Mouse (Mus musculus) liver, embryonic 16.5 days (tissue): ENCODE results near the gene Dlk2. TPM values are rescaled to one million over a fixed set of nuclear protein-coding genes. Genes with fewer than 3 reads are reported as not detected.

Source experiments
- ATAC-seq: fragments of 200-750 bp; cut with Nextera tagmentation; 2 replicates; pipeline ENCODE4 v1.8.0; 2017; ENCODE audit warnings: low read depth, mild to moderate bottlenecking, moderate number of reproducible peaks, moderate library complexity
- H3K27ac ChIP-seq: fragments of 300-500 bp; sonication (generic); 2 replicates; pipeline ENCODE4 v1.5.1; 2014; ENCODE audit warnings: mild to moderate bottlenecking, low read length
- H3K27me3 ChIP-seq: fragments of 300-500 bp; sonication (generic); 2 replicates; pipeline ENCODE4 v1.6.1; 2014; ENCODE audit warnings: low read depth, low read length, mixed read lengths; ENCODE audit not compliant: control insufficient read depth, insufficient read depth
- H3K36me3 ChIP-seq: fragments of 300-500 bp; sonication (generic); 2 replicates; pipeline ENCODE4 v1.6.1; 2014; ENCODE audit warnings: mild to moderate bottlenecking; ENCODE audit not compliant: control insufficient read depth, insufficient read depth
- H3K4me1 ChIP-seq: fragments of 300-500 bp; sonication (generic); 2 replicates; pipeline ENCODE4 v1.6.1; 2014; ENCODE audit warnings: low read depth, low read length, mixed read lengths; ENCODE audit not compliant: control insufficient read depth
- H3K4me2 ChIP-seq: fragments of 300-500 bp; sonication (generic); 2 replicates; pipeline ENCODE4 v1.6.1; 2014; ENCODE audit warnings: low read depth, low read length, mixed read lengths
- H3K4me3 ChIP-seq: fragments of 300-500 bp; sonication (generic); 2 replicates; pipeline ENCODE4 v1.5.1; 2014; ENCODE audit warnings: low read depth, mild to moderate bottlenecking, low read length
- H3K9ac ChIP-seq: fragments of 300-500 bp; sonication (generic); 2 replicates; pipeline ENCODE4 v1.6.1; 2014; ENCODE audit warnings: low read depth, low read length
- H3K9me3 ChIP-seq: fragments of 300-500 bp; sonication (generic); replicated peaks from 2 replicates; pipeline ENCODE4 v1.6.1; 2016; ENCODE audit warnings: low read length; ENCODE audit not compliant: control insufficient read depth
- WGBS: fragments of 180-500 bp; shearing (Covaris S2); extraction: QIAGEN DNeasy Blood & Tissue Kit; methylation state at CpG from one replicate; pipeline ENCODE4 v1.1.7; 2014; ENCODE audit not compliant: insufficient replicate concordance; 5-methylcytosine and 5-hydroxymethylcytosine counted together
- polyA plus RNA-seq: library from polyadenylated mRNA; unstranded; fragments of >200 nt; fragmentation: Nextera tagmentation; extraction: Ambion mirVana; gene quantifications from 2 replicates; pipeline ENCODE4 v1.2.1, GENCODE M21; 2015

Dlk2 gene
- polyA plus RNA-seq, 1 experiment from 2014 or later, result 0.06 TPM

DNA sequence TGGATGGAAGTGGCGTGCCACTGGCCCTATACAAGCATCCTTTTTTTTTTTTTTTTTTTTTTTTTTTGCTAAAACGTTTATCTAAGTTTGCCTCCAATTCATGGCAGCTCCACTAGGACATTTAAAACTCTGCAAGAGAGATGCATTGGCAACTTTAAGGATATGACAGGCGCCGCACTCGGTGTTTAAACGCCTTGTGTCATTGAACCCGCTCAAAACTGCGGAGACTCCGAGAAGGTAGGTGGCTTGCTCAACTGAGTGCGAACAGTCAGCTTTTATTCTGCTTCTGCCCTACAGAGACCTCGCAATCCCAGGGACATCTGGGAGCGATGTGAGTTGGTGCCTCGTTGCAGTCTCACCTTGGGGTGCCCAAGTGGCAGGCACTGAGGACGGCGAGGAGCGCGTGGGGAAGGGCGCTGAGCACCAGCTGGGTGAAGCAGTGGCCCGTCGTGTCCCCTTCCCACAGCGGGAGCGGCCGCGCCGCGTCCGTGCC lies 30.2 kb downstream of the Dlk2 start:
- H3K36me3 ChIP-seq, result no peaks in the 10 kb centered on the region
- peak overlapping the region; percentile 84 for H3K4me3 ChIP-seq
- peaks cover 14% of the 10 kb centered on the region for H3K4me1 ChIP-seq
- H3K27me3 ChIP-seq, result no peaks in the 10 kb centered on the region
- WGBS, result 5% methylated on average over 27 of the region's 27 CpGs
- H3K4me2 ChIP-seq, result peak overlapping the region; percentile 98
- H3K9me3 ChIP-seq, result no peaks in the 10 kb centered on the region
- H3K9ac ChIP-seq, result peak overlapping the region; percentile 91
- no peak; the same call in 1 of the 2 replicates for ATAC-seq
- peak overlapping the region; percentile 90 for H3K27ac ChIP-seq

DNA sequence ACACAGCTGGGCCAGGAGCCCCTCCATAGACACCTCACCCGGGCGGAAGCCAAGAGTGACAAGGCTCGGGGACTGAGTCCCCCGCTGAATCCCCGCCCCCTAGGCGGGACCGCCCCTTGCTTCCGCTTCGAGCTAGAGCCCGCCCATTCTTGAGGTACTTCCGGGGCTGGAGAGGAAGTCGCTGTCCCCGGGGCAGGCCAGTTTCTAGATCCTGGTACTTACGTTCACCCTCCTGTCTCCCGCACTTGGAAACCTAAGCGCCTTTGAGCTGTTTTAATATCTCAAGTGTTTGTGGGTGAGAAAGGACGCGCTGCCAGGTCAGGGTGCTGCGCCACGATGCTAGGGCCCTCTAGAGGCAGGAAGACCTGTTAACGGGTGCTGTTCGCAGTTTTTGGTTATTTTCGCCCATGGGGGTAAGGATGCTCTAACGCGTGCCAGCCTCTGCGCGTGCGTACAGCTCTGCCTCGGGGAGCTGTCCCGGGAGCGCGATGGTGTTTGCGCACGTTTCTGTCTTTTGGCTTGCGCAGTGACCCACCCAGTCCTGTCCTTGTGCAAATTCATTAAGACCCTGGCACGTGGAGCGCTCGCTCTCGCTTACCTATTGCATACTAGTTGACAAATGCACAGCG lies 30.8 kb downstream of the Dlk2 start, which contains the start of gene Abcc10:
Abcc10 (minus strand) TSS at position 447 of the 629 bp plus-strand sequence.
- peak within 1 kb of the TSS; percentile 91 for H3K9ac ChIP-seq
- peak within 1 kb of the TSS; percentile 98 for H3K4me2 ChIP-seq
- H3K9me3 ChIP-seq, result no peaks in the 10 kb centered on the region
- H3K36me3 ChIP-seq, result no peaks in the 10 kb centered on the region
- H3K4me3 ChIP-seq, result peak within 1 kb of the TSS; percentile 84
- WGBS, result under 1% methylated on average over 40 of the region's 40 CpGs
- peak; percentile 98 for ATAC-seq
- H3K4me1 ChIP-seq, result peaks cover 14% of the 10 kb centered on the region
- H3K27me3 ChIP-seq, result no peaks in the 10 kb centered on the region
- H3K27ac ChIP-seq, result peak within 1 kb of the TSS; percentile 90

DNA sequence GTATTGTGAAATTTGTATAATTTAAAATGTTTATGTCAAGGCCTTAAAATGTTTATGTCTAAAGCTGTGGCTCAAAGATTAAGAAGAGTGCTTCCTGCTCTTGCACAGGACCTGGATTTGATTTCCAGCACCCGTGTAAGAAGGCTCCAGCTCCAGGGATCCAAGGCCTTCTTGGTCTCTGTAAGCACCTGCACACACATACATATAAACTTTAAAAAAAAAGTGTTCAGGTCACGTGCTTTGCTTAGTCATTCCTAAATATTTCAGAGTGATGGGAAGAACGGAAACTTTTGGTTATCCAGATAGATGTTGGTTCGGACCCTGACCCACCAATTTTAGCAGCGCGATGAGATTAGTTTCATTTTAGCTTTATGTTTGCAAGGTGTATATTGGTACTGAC lies 31.5 kb downstream of the Dlk2 start:
- peak overlapping the region; percentile 91 for H3K9ac ChIP-seq
- H3K27ac ChIP-seq, result peak overlapping the region; percentile 50
- WGBS, result 64% methylated on average over 6 of the region's 6 CpGs
- peaks cover 14% of the 10 kb centered on the region for H3K4me1 ChIP-seq
- peak overlapping the region; percentile 84 for H3K4me3 ChIP-seq
- H3K36me3 ChIP-seq, result no peaks in the 10 kb centered on the region
- no peaks in the 10 kb centered on the region for H3K9me3 ChIP-seq
- no peaks in the 10 kb centered on the region for H3K27me3 ChIP-seq
- H3K4me2 ChIP-seq, result peak overlapping the region; percentile 98
- no peak for ATAC-seq

DNA sequence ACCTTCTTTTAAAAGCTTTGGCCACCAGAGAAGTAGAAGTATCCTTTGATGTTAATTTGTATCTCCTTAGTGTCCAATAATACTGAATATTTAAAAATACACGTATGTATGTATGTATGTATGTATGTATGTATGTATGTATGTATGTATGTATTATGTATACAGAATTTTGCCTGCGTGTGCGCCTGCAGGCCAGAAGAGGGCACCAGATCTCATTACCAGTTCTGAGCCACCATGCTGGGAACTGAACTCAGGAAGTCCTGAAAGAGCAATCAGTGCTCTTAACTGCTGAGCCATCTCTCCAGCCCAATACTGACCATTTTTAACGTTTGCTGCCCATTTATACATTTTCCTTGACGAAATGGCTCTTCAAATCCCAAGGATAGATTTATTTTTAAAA lies 39.3 kb downstream of the Dlk2 start:
- Histone ChIP-seq H3K4me1 (peaks cover 4% of the 10 kb centered on the region; the same call in 1 of the 2 replicates), H3K4me2 (no peak overlapping the region), H3K36me3 (no peaks in the 10 kb centered on the region), H3K9ac (no peak overlapping the region), H3K27ac (no peak overlapping the region), H3K4me3 (no peak overlapping the region), H3K27me3 (no peaks in the 10 kb centered on the region), H3K9me3 (no peaks in the 10 kb centered on the region)
- no peak for ATAC-seq
- WGBS, result 18% methylated on average over 5 of the region's 5 CpGs

DNA sequence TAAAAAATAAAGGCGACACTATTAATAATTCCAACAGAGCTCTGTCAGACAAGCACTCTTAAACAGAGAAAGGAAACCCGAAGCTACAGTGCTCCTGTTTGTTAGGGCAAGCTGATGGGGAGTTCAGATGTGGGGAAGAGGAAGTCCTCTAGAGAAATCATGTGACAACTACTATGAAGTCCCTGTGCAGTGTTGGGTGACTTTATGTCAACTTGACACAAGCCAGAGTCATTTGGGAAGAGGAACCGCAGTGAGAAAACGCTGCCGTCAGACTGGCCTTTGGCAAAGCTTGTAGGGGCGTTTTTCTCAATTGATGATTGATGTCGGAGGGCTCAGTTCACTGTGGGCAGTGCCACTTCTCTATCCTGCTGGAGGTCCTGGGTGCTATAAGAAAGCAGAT lies 44.0 kb downstream of the Dlk2 start:
- Histone ChIP-seq H3K9me3 (peaks cover 7% of the 10 kb centered on the region), H3K4me1 (no peaks in the 10 kb centered on the region), H3K27ac (no peak overlapping the region), H3K4me2 (no peak overlapping the region), H3K9ac (no peak overlapping the region), H3K27me3 (no peaks in the 10 kb centered on the region), H3K36me3 (no peaks in the 10 kb centered on the region), H3K4me3 (no peak overlapping the region)
- 26% methylated on average over 7 of the region's 7 CpGs for WGBS
- ATAC-seq, result no peak

DNA sequence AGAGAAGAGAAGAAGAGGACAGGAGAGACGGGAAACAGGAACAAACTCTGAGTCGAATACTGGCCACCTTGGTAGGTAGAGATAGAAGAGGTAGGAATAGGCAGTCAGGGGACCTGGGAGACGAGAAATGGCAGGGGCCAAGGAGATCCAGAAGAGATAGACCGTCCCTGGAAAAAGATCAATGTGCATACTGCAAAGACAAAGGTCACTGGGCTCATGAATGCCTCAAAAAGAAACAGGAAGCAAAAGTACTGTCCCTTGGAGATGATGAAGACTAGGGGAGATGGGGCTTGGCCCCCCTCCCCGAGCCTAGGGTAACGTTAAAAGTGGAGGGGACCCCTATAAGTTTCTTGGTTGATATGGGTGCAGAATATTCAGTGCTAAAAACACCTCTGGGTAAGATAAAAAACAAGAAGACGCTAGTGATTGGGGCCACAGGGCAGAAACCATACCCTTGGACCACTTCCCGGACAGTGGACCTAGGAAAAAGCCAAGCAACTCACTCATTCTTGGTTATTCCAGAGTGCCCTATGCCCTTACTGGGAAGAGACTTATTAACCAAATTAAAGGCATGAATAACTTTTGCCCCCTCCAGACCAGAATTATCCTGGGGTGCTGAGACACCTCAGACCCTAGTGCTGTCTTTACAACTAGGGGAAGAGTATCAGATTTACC lies 53.9 kb downstream of the Dlk2 start:
- ATAC-seq, result no peak
- no peak overlapping the region for H3K27ac ChIP-seq
- H3K9me3 ChIP-seq, result no peaks in the 10 kb centered on the region; the same call in 1 of the 2 replicates
- 60% methylated on average over 8 of the region's 8 CpGs for WGBS
- no peak overlapping the region for H3K4me3 ChIP-seq
- no peaks in the 10 kb centered on the region for H3K27me3 ChIP-seq
- no peak overlapping the region for H3K9ac ChIP-seq
- no peaks in the 10 kb centered on the region for H3K4me1 ChIP-seq
- no peak overlapping the region for H3K4me2 ChIP-seq
- H3K36me3 ChIP-seq, result no peaks in the 10 kb centered on the region

Other genes starting within 250 kb of the Dlk2 start
- 59.7 and 62.6 TPM in 2 replicates for gene Mrps18a, start 186.4 kb upstream of the Dlk2 start, polyA plus RNA-seq
- 1.1 TPM in 2 replicates for gene Rsph9, start 153.2 kb upstream of the Dlk2 start, polyA plus RNA-seq
- gene Mad2l1bp, start 143.9 kb upstream of the Dlk2 start, polyA plus RNA-seq, result 43.3 and 46.3 TPM in 2 replicates
- gene Gtpbp2, start 136.4 kb upstream of the Dlk2 start, polyA plus RNA-seq, result 38.6 and 41.4 TPM in 2 replicates
- gene Polh, start 94.8 kb upstream of the Dlk2 start, polyA plus RNA-seq, result 14.4 and 15.2 TPM in 2 replicates
- gene Xpo5, start 94.6 kb upstream of the Dlk2 start, polyA plus RNA-seq, result 13.5 and 13.7 TPM in 2 replicates
- gene Polr1c, start 49.4 kb upstream of the Dlk2 start, polyA plus RNA-seq, result 26.2 and 28.7 TPM in 2 replicates
- gene Yipf3, start 49.3 kb upstream of the Dlk2 start, polyA plus RNA-seq, result 50.5 and 52.5 TPM in 2 replicates
- gene Lrrc73, start 43.9 kb upstream of the Dlk2 start, polyA plus RNA-seq, result 0.08 TPM in 1 of 2 replicates, not detected in the other
- gene Tjap1, start 14.4 kb upstream of the Dlk2 start, polyA plus RNA-seq, result 8.9 and 10.9 TPM in 2 replicates
- 1.7 and 2.0 TPM in 2 replicates for gene Abcc10, start 30.9 kb downstream of the Dlk2 start, polyA plus RNA-seq
- 0.78 and 1.3 TPM in 2 replicates for gene Zfp318, start 86.3 kb downstream of the Dlk2 start, polyA plus RNA-seq
- gene Crip3, start 131.5 kb downstream of the Dlk2 start, polyA plus RNA-seq, result not detected in 2 replicates
- gene Slc22a7, start 141.0 kb downstream of the Dlk2 start, polyA plus RNA-seq, result 0.06 TPM in 1 of 2 replicates, not detected in the other
- not detected in 2 replicates for gene Ttbk1, start 190.3 kb downstream of the Dlk2 start, polyA plus RNA-seq
- gene Dnph1, start 199.3 kb downstream of the Dlk2 start, polyA plus RNA-seq, result 12.7 and 15.6 TPM in 2 replicates
- gene Cul9, start 249.0 kb downstream of the Dlk2 start, polyA plus RNA-seq, result 0.60 and 0.76 TPM in 2 replicates